Mouse (Mus musculus) C2C12 (cell line): ENCODE results near the gene Adh6a. TPM values are rescaled to one million over a fixed set of nuclear protein-coding genes. Genes with fewer than 3 reads are reported as not detected.

Source experiments
- H3K27me3 ChIP-seq: one replicate; pipeline ENCODE4 v1.6.1; 2011; ENCODE audit not compliant: control insufficient read depth, insufficient read depth, insufficient read length
- H3K36me3 ChIP-seq: one replicate; pipeline ENCODE4 v1.6.1; 2011; ENCODE audit not compliant: control insufficient read depth, insufficient read depth
- H3K4me3 ChIP-seq: one replicate; pipeline ENCODE4 v1.5.1; 2011; ENCODE audit warnings: mild to moderate bottlenecking, control low read depth; ENCODE audit not compliant: poor library complexity, insufficient read depth, severe bottlenecking
- H3K79me2 ChIP-seq: one replicate; pipeline ENCODE4 v1.6.1; 2011; ENCODE audit not compliant: control insufficient read depth, insufficient read depth
- H3K79me3 ChIP-seq: one replicate; pipeline ENCODE4 v1.6.1; 2011; ENCODE audit warnings: low read depth, control low read depth
- H3ac ChIP-seq: one replicate; pipeline ENCODE3; 2011; ENCODE audit warnings: low read depth; ENCODE audit not compliant: control insufficient read depth, insufficient read length
- CEBPB ChIP-seq: IDR thresholded peaks from one replicate; pipeline ENCODE4 v1.6.1; 2011; ENCODE audit warnings: low read depth, mild to moderate bottlenecking, control low read depth, moderate library complexity
- CTCF ChIP-seq: IDR thresholded peaks from one replicate; pipeline ENCODE4 v1.5.1; 2011; ENCODE audit not compliant: control insufficient read depth, insufficient read depth, insufficient read length
- FOSL1 ChIP-seq: IDR thresholded peaks from one replicate; pipeline ENCODE4 v1.8.0; 2011; ENCODE audit warnings: mild to moderate bottlenecking, low read length; ENCODE audit not compliant: poor library complexity, insufficient read depth, severe bottlenecking
- MAX ChIP-seq: IDR thresholded peaks from one replicate; pipeline ENCODE4 v1.6.1; 2011; ENCODE audit warnings: mild to moderate bottlenecking, control low read depth
- MYOD1 ChIP-seq: IDR thresholded peaks from one replicate; pipeline ENCODE4 v1.6.1; 2011; ENCODE audit warnings: low read depth; ENCODE audit not compliant: control insufficient read depth, insufficient read length
- MYOG ChIP-seq: IDR thresholded peaks from one replicate; pipeline ENCODE4 v1.6.1; 2011; ENCODE audit not compliant: control insufficient read depth, insufficient read length; ENCODE audit errors: extremely low read depth
- USF1 ChIP-seq: IDR thresholded peaks from one replicate; pipeline ENCODE4 v1.6.1; 2011; ENCODE audit warnings: low read depth, mild to moderate bottlenecking, control low read depth, moderate library complexity
- polyA plus RNA-seq: library from polyadenylated mRNA; unstranded; fragments of >200 nt; fragmentation: generic; extraction: Trizol; gene quantifications from one replicate; pipeline ENCODE4 v1.2.1, GENCODE M21; 2012; ENCODE audit warnings: missing spikeins

Adh6a gene
- polyA plus RNA-seq, 1 experiment = not detected

DNA sequence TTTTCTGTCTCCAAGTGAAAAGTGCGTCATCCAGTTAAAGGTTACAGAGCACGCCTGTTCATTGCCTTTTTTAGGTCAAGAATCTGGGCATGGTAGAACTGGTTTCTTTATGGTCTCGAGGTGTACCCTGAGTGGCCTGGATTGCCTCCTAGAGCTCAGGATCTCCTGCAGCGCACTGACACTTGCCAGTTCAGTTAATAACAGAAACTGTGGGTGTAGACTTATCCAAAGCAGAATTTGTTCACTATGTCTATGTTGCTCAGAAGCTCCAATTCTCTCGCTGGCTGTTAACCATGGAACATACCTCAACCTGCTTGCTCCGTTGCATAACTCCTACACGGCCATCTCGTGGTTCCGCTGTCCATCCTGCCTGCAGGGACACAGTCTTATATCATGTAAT is 13.0 kb upstream of the Adh6a start:
- Histone ChIP-seq H3ac (no peak overlapping the region), H3K79me2 (no peaks in the 10 kb centered on the region), H3K79me3 (no peaks in the 10 kb centered on the region), H3K4me3 (no peak overlapping the region), H3K36me3 (no peaks in the 10 kb centered on the region), H3K27me3 (no peaks in the 10 kb centered on the region)
- TF ChIP-seq MAX = no peak
- no peak for TF ChIP-seq MYOG
- TF ChIP-seq FOSL1 = no peak
- TF ChIP-seq CTCF = no peak
- TF ChIP-seq CEBPB = no peak
- TF ChIP-seq MYOD1 = no peak
- TF ChIP-seq USF1 = no peak

DNA sequence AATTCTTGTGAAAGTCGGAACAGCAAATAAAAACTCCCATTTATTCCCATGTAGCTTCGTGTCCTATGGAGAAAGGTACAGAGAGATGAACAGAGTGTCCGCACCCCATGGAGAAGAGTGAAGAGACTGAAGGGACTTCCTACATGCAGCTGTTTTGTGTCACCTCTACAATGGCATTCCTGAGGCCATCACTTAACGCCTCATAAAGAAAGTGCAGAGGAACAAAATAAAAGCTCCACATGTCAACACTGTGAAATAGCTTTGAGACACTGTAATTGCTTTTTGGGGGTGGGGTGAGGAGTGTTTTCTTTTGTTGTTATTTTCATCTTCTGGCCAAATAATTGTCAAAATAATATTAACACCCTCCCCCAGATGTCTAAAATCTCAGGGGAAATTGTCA is 10.4 kb upstream of the Adh6a start:
- TF ChIP-seq FOSL1 = no peak
- TF ChIP-seq MYOG = no peak
- no peak for TF ChIP-seq USF1
- TF ChIP-seq MAX = no peak
- TF ChIP-seq CTCF = no peak
- no peak for TF ChIP-seq CEBPB
- no peak for TF ChIP-seq MYOD1
- no peaks in the 10 kb centered on the region for H3K36me3 ChIP-seq
- no peaks in the 10 kb centered on the region for H3K79me3 ChIP-seq
- H3K4me3 ChIP-seq = no peak overlapping the region
- H3ac ChIP-seq = no peak overlapping the region
- peaks cover 3% of the 10 kb centered on the region for H3K27me3 ChIP-seq
- no peaks in the 10 kb centered on the region for H3K79me2 ChIP-seq

- Histone ChIP-seq H3K4me3 (no peak overlapping the region), H3K79me2 (no peaks in the 10 kb centered on the region), H3K36me3 (no peaks in the 10 kb centered on the region), H3ac (no peak overlapping the region), H3K27me3 (peaks cover 3% of the 10 kb centered on the region), H3K79me3 (no peaks in the 10 kb centered on the region)
- no peak for TF ChIP-seq MYOD1
- no peak for TF ChIP-seq MYOG
- TF ChIP-seq CTCF = no peak
- TF ChIP-seq USF1 = no peak
- TF ChIP-seq FOSL1 = no peak
- no peak for TF ChIP-seq MAX
- TF ChIP-seq CEBPB = no peak
Observed at GRCm38 (mm10) chr3:138303771-138304488, 9.2 kb upstream of the Adh6a start.

DNA sequence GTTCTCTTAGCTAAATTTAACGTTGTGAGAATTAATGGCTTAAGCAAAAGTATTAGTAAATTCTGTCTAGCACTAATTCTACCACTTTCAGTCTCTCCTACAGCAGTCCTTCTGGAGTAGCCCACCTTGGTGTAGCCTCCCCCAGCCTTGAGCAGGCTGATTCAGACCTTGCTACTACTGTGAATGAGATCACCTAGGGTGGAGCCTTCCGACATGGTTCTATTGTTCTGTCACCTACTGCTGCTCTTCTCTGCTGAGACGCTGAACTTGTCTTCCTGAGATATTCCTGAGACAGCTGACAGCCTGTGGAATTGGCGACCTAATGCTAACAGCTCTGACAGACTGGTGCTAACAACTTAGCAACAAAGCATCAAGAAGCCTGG is 8.6 kb upstream of the Adh6a start:
- H3K27me3 ChIP-seq = peaks cover 3% of the 10 kb centered on the region
- TF ChIP-seq MYOD1 (no peak), MAX (no peak), FOSL1 (no peak), CEBPB (no peak), MYOG (no peak), USF1 (no peak), CTCF (no peak)

DNA sequence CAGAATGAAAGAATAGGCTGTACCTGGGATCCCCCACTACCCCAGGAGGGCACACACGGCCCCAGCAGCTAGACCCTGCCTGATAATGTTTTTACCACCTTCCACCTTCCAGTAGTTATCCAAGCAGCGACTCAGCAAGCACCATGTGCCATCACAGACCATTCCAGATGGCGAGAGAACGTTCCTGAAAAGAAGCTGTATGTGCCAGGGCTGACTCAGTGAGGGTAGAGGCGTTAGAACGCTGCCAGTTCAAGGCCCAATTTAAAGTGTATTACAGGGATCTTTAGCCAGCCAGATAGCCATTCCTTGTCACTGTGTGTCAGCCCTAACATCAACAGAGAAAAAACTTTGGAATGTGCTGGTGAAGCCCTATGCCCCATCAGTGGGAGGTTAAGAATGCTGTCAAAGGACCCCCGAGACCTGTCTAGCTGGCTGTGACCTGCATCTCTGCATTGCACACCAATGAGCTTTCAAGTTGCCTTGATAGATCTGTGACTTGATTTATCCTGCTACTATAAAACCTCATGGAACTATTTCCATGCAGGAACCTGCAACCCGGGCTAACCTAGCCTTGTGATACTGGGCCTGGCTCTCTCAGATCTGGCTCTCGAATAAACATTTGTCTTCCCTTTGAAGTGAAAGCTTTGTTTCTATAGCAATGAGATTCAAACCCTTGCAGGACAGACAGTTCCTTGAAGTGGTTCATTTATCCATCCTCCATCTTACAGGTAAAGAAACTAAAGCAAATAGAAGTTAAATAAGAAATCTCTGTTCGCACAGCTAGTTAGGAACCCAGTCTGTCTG is 7.4 kb upstream of the Adh6a start:
- Histone ChIP-seq H3K79me2 (no peaks in the 10 kb centered on the region), H3ac (no peak overlapping the region)
- TF ChIP-seq USF1 = no peak
- TF ChIP-seq MYOD1 = no peak
- TF ChIP-seq CTCF = no peak
- no peak for TF ChIP-seq CEBPB
- no peak for TF ChIP-seq MAX
- no peak for TF ChIP-seq FOSL1
- no peak for TF ChIP-seq MYOG

More for the DNA sequence above, 8.6 kb upstream of the Adh6a start:
- Histone ChIP-seq H3ac (no peak overlapping the region), H3K79me3 (no peaks in the 10 kb centered on the region), H3K36me3 (no peaks in the 10 kb centered on the region), H3K79me2 (no peaks in the 10 kb centered on the region), H3K4me3 (no peak overlapping the region)

GRCm38 (mm10) chr3:138306290-138306683 is 6.8 kb upstream of the Adh6a start:
- no peak for TF ChIP-seq USF1
- TF ChIP-seq CTCF = no peak
- no peak for TF ChIP-seq FOSL1
- TF ChIP-seq MYOD1 = no peak
- TF ChIP-seq MAX = no peak
- TF ChIP-seq CEBPB = no peak
- no peak for TF ChIP-seq MYOG
- no peak overlapping the region for H3ac ChIP-seq
- no peaks in the 10 kb centered on the region for H3K79me3 ChIP-seq
- H3K36me3 ChIP-seq = no peaks in the 10 kb centered on the region
- H3K27me3 ChIP-seq = peaks cover 3% of the 10 kb centered on the region
- no peaks in the 10 kb centered on the region for H3K79me2 ChIP-seq
- no peak overlapping the region for H3K4me3 ChIP-seq

More for the DNA sequence above, 7.4 kb upstream of the Adh6a start:
- Histone ChIP-seq H3K27me3 (peaks cover 3% of the 10 kb centered on the region), H3K79me3 (no peaks in the 10 kb centered on the region), H3K4me3 (no peak overlapping the region), H3K36me3 (no peaks in the 10 kb centered on the region)
